Mouse (Mus musculus) C2C12 (cell line): Measurements from ENCODE around the gene Scd4.
"Not testable (repeated sequence)": the region's sequence is repeated elsewhere in the genome, so short reads cannot be mapped to it uniquely, and the experiment has no call there.

Experiments
- CEBPB ChIP-seq: IDR thresholded peaks from one replicate; pipeline ENCODE4 v1.6.1; 2011; ENCODE audit warnings: low read depth, mild to moderate bottlenecking, control low read depth, moderate library complexity
- CTCF ChIP-seq: IDR thresholded peaks from one replicate; pipeline ENCODE4 v1.5.1; 2011; ENCODE audit not compliant: control insufficient read depth, insufficient read depth, insufficient read length
- MYOG ChIP-seq: IDR thresholded peaks from one replicate; pipeline ENCODE4 v1.6.1; 2011; ENCODE audit not compliant: control insufficient read depth, insufficient read length; ENCODE audit errors: extremely low read depth
- USF1 ChIP-seq: IDR thresholded peaks from one replicate; pipeline ENCODE4 v1.6.1; 2011; ENCODE audit warnings: low read depth, mild to moderate bottlenecking, control low read depth, moderate library complexity

GRCm38 (mm10) chr19:44310155-44310575, 22.7 kb upstream of the Scd4 start:
- TF ChIP-seq USF1, CTCF, CEBPB, MYOG: not testable (repeated sequence)
